Mouse (Mus musculus) kidney, embryonic 16.5 days (tissue): ENCODE results near the gene Phactr2. TPM values are rescaled to one million over a fixed set of nuclear protein-coding genes. Genes with fewer than 3 reads are reported as not detected.

Experiments used
- ATAC-seq: fragments of 200-750 bp; cut with Nextera tagmentation; 2 replicates; pipeline ENCODE4 v1.8.0; 2017; ENCODE audit warnings: moderate TSS enrichment; ENCODE audit not compliant: low FRiP score, low TSS enrichment
- H3K27ac ChIP-seq: fragments of 300-500 bp; sonication (generic); 2 replicates; pipeline ENCODE4 v1.5.1; 2014; ENCODE audit warnings: low read length
- H3K27me3 ChIP-seq: fragments of 300-500 bp; sonication (generic); 2 replicates; pipeline ENCODE4 v1.6.1; 2014; ENCODE audit warnings: low read length, control low read depth, mixed read lengths; ENCODE audit not compliant: insufficient read depth
- H3K36me3 ChIP-seq: fragments of 300-500 bp; sonication (generic); 2 replicates; pipeline ENCODE4 v1.6.1; 2014; ENCODE audit warnings: low read length, control low read depth, mixed read lengths; ENCODE audit not compliant: insufficient read depth
- H3K4me1 ChIP-seq: fragments of 300-500 bp; sonication (generic); 2 replicates; pipeline ENCODE4 v1.6.1; 2014; ENCODE audit warnings: low read length, control low read depth, mixed read lengths; ENCODE audit not compliant: insufficient read depth
- H3K4me2 ChIP-seq: fragments of 300-500 bp; sonication (generic); replicated peaks from 2 replicates; pipeline ENCODE4 v1.6.1; 2014; ENCODE audit warnings: low read depth, low read length
- H3K4me3 ChIP-seq: fragments of 300-500 bp; sonication (generic); 2 replicates; pipeline ENCODE4 v1.5.1; 2014; ENCODE audit warnings: mild to moderate bottlenecking, low read length
- H3K9ac ChIP-seq: fragments of 300-500 bp; sonication (generic); replicated peaks from 2 replicates; pipeline ENCODE4 v1.6.1; 2014; ENCODE audit warnings: low read length
- H3K9me3 ChIP-seq: fragments of 300-500 bp; sonication (generic); 2 replicates; pipeline ENCODE4 v1.6.1; 2016; ENCODE audit warnings: low read length, control low read depth
- WGBS: fragments of 180-500 bp; shearing (Covaris S2); extraction: QIAGEN DNeasy Blood & Tissue Kit; methylation state at CpG from one replicate; pipeline ENCODE4 v1.1.7; 2014; 5-methylcytosine and 5-hydroxymethylcytosine counted together
- polyA plus RNA-seq: library from polyadenylated mRNA; unstranded; fragments of >200 nt; fragmentation: Nextera tagmentation; extraction: Ambion mirVana; gene quantifications from 2 replicates; pipeline ENCODE4 v1.2.1, GENCODE M21; 2015

The Phactr2 gene
- polyA plus RNA-seq, 1 experiment from 2014 or later = 26.9 TPM

- 44% methylated on average over 3 of the region's 3 CpGs for whole genome bisulfite sequencing
- H3K36me3 ChIP-seq = peaks cover 22% of the 10 kb centered on the region
- no peak overlapping the region for H3K4me2 ChIP-seq
- ATAC-seq = 0 out of 2 replicates have a peak, but pooled peaks have one; percentile 19
- no peak overlapping the region for H3K9ac ChIP-seq
- H3K27ac ChIP-seq = no peak overlapping the region
- H3K4me1 ChIP-seq = peaks cover 2% of the 10 kb centered on the region; the same call in 1 of the 2 replicates
- no peak overlapping the region for H3K4me3 ChIP-seq
- H3K9me3 ChIP-seq = no peaks in the 10 kb centered on the region
- no peaks in the 10 kb centered on the region for H3K27me3 ChIP-seq
Observed at GRCm38 (mm10) chr10:13244192-13244591, 230.0 kb downstream of the Phactr2 start.

GRCm38 (mm10) chr10:13240431-13240830, 233.8 kb downstream of the Phactr2 start:
- WGBS = 63% methylated on average over 4 of the region's 4 CpGs
- Histone ChIP-seq H3K9ac (no peak overlapping the region), H3K4me1 (peaks cover 2% of the 10 kb centered on the region; the same call in 1 of the 2 replicates), H3K27me3 (no peaks in the 10 kb centered on the region), H3K9me3 (no peaks in the 10 kb centered on the region), H3K36me3 (peaks cover 28% of the 10 kb centered on the region), H3K4me3 (no peak overlapping the region), H3K27ac (no peak overlapping the region), H3K4me2 (no peak overlapping the region)
- no peak for ATAC-seq

- Histone ChIP-seq H3K9me3 (no peaks in the 10 kb centered on the region), H3K4me1 (peaks cover 12% of the 10 kb centered on the region; the same call in 1 of the 2 replicates), H3K27me3 (no peaks in the 10 kb centered on the region), H3K27ac (no peak overlapping the region), H3K36me3 (peaks cover 20% of the 10 kb centered on the region), H3K9ac (no peak overlapping the region), H3K4me2 (no peak overlapping the region), H3K4me3 (no peak overlapping the region)
- WGBS = 83% methylated on average over 4 of the region's 4 CpGs
- no peak for ATAC-seq
Observed at GRCm38 (mm10) chr10:13238188-13238587, 236.0 kb downstream of the Phactr2 start.

- no peak for ATAC-seq
- H3K4me1 ChIP-seq = peaks cover 17% of the 10 kb centered on the region; the same call in 1 of the 2 replicates
- no peak overlapping the region for H3K9ac ChIP-seq
- H3K4me3 ChIP-seq = no peak overlapping the region
- WGBS = 92% methylated on average over 5 of the region's 5 CpGs
- H3K27me3 ChIP-seq = no peaks in the 10 kb centered on the region
- H3K9me3 ChIP-seq = no peaks in the 10 kb centered on the region
- H3K27ac ChIP-seq = no peak overlapping the region
- peaks cover 20% of the 10 kb centered on the region for H3K36me3 ChIP-seq
- no peak overlapping the region for H3K4me2 ChIP-seq
Observed at GRCm38 (mm10) chr10:13236866-13237265, 237.3 kb downstream of the Phactr2 start.

- Histone ChIP-seq H3K9me3 (no peaks in the 10 kb centered on the region), H3K36me3 (peaks cover 22% of the 10 kb centered on the region), H3K4me1 (peaks cover 15% of the 10 kb centered on the region; the same call in 1 of the 2 replicates), H3K27me3 (no peaks in the 10 kb centered on the region), H3K27ac (no peak overlapping the region), H3K4me3 (no peak overlapping the region), H3K4me2 (no peak overlapping the region), H3K9ac (no peak overlapping the region)
- ATAC-seq = no peak
- WGBS = 53% methylated on average over 3 of the region's 3 CpGs
Observed at GRCm38 (mm10) chr10:13234503-13234902, 239.7 kb downstream of the Phactr2 start.

GRCm38 (mm10) chr10:13233941-13234340, 240.3 kb downstream of the Phactr2 start:
- Histone ChIP-seq H3K27ac (no peak overlapping the region), H3K36me3 (peaks cover 19% of the 10 kb centered on the region), H3K4me2 (no peak overlapping the region), H3K4me3 (no peak overlapping the region), H3K9me3 (no peaks in the 10 kb centered on the region), H3K4me1 (peaks cover 15% of the 10 kb centered on the region; the same call in 1 of the 2 replicates), H3K27me3 (no peaks in the 10 kb centered on the region), H3K9ac (no peak overlapping the region)
- no peak for ATAC-seq
- WGBS = 57% methylated on average over 10 of the region's 10 CpGs

GRCm38 (mm10) chr10:13233143-13233622, 241.0 kb downstream of the Phactr2 start:
- Histone ChIP-seq H3K4me1 (peaks cover 15% of the 10 kb centered on the region; the same call in 1 of the 2 replicates), H3K27me3 (no peaks in the 10 kb centered on the region), H3K9me3 (no peaks in the 10 kb centered on the region), H3K27ac (peak overlapping the region; percentile 34; the same call in 1 of the 2 replicates), H3K4me3 (no peak overlapping the region), H3K4me2 (no peak overlapping the region), H3K36me3 (peaks cover 12% of the 10 kb centered on the region), H3K9ac (no peak overlapping the region)
- 27% methylated on average over 2 of the region's 2 CpGs for WGBS
- ATAC-seq = peak; percentile 86

GRCm38 (mm10) chr10:13232443-13233142, 241.6 kb downstream of the Phactr2 start:
- Histone ChIP-seq H3K9me3 (no peaks in the 10 kb centered on the region), H3K4me1 (peaks cover 15% of the 10 kb centered on the region; the same call in 1 of the 2 replicates), H3K36me3 (peaks cover 14% of the 10 kb centered on the region), H3K27ac (peak overlapping the region; percentile 20; the same call in 1 of the 2 replicates), H3K27me3 (no peaks in the 10 kb centered on the region), H3K4me2 (no peak overlapping the region), H3K9ac (no peak overlapping the region), H3K4me3 (no peak overlapping the region)
- WGBS = 42% methylated on average over 9 of the region's 9 CpGs
- 0 out of 2 replicates have a peak, but pooled peaks have one; percentile 61 for ATAC-seq

GRCm38 (mm10) chr10:13230716-13231115, 243.5 kb downstream of the Phactr2 start:
- H3K27me3 ChIP-seq = no peaks in the 10 kb centered on the region
- no peak overlapping the region for H3K9ac ChIP-seq
- WGBS = 91% methylated on average over 7 of the region's 7 CpGs
- H3K36me3 ChIP-seq = peaks cover 15% of the 10 kb centered on the region
- peaks cover 15% of the 10 kb centered on the region; the same call in 1 of the 2 replicates for H3K4me1 ChIP-seq
- no peak overlapping the region for H3K27ac ChIP-seq
- H3K4me3 ChIP-seq = no peak overlapping the region
- no peak overlapping the region for H3K4me2 ChIP-seq
- no peak for ATAC-seq
- no peaks in the 10 kb centered on the region for H3K9me3 ChIP-seq
